Mouse (Mus musculus): ENCODE data around the gene Lypla2.

Lypla2 gene

GRCm38 (mm10) chr4:135954241-135954640 is 18.2 kb downstream of the Lypla2 start:
- in situ Hi-C loops (cut with MboI; ENCODE audit: low pct_unique_long_range_greater_than_20kb in 1 of 2, low sequenced_read_pairs in 2 of 2, unreplicated experiment in 1 of 2) = no loop called here

GRCm38 (mm10) chr4:135953179-135953578 is 19.2 kb downstream of the Lypla2 start:
- in situ Hi-C loops (cut with MboI; ENCODE audit: low pct_unique_long_range_greater_than_20kb in 1 of 2, low sequenced_read_pairs in 2 of 2, unreplicated experiment in 1 of 2) = no loop called here

DNA sequence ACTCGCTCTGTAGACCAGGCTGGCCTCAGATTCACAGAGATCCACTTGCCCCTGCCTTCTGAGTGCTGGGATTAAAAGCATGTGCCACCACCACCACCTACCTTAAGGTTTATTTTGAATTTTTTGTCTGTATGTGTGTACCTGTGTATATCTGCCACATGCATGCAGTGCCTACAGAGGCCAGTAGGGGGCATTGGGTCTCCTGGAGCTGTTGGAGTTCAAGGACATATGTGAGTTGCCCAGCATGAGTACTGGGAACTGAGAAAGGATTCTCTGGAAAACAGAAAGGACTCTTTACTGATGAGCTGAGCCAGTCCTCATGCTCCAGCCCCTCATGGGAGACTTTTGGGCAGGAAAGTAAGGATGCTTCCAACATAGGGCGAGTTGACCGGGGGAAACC is 20.9 kb downstream of the Lypla2 start:
- in situ Hi-C loops (cut with MboI; ENCODE audit: low pct_unique_long_range_greater_than_20kb in 1 of 2, low sequenced_read_pairs in 2 of 2, unreplicated experiment in 1 of 2) = no loop called here

- in situ Hi-C loops (cut with MboI; ENCODE audit: low pct_unique_long_range_greater_than_20kb in 1 of 2, low sequenced_read_pairs in 2 of 2, unreplicated experiment in 1 of 2) = no loop called here
Observed at GRCm38 (mm10) chr4:135950365-135950764, 22.1 kb downstream of the Lypla2 start.

DNA sequence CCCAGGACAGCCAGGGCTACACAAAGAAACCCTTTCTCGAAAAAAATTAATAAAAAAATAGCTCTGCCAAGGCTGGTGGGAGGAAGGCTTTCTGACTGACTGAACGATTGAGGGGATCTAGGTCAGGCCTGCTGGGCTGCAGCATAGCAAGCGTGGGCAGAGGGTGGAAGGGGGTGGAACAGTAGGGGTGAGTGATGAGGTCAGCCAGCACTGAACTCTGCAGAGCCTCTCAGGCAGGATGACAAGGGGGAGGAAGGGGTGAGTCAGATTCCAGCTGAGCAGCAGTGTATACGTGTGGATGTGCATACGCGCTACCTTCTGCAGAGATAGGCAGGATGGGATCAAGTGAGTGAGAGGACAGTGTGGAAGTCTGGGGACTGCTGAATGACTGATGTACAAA is 22.5 kb downstream of the Lypla2 start:
- in situ Hi-C loops (cut with MboI; ENCODE audit: low pct_unique_long_range_greater_than_20kb in 1 of 2, low sequenced_read_pairs in 2 of 2, unreplicated experiment in 1 of 2) = loop anchor here in 1 of 2 experiments (10.0 kb wide), 1 partner anchor 135 kb away; no protein-coding TSS in a partner anchor

DNA sequence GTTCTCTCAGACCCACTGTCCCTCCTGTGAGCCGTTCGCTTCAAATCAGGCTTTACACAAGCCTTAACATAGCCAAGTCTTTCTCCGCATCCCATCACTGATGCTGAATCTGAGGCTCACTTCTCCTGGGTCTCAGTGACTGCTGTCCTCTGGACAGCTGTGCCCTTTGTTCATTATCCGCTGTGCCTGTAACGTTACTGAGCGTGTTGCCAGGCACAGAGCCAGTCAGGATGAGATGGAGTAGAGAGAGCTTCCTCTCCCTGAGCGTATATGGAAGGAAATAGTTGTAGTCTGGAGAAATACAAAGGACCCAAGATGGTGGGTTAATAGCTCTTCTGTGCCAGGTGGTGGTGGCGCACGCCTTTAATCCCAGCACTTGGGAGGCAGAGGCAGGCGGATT is 23.0 kb downstream of the Lypla2 start:
- in situ Hi-C loops (cut with MboI; ENCODE audit: low pct_unique_long_range_greater_than_20kb in 1 of 2, low sequenced_read_pairs in 2 of 2, unreplicated experiment in 1 of 2) = loop anchor here in 1 of 2 experiments (10.0 kb wide), 1 partner anchor 135 kb away; no protein-coding TSS in a partner anchor

DNA sequence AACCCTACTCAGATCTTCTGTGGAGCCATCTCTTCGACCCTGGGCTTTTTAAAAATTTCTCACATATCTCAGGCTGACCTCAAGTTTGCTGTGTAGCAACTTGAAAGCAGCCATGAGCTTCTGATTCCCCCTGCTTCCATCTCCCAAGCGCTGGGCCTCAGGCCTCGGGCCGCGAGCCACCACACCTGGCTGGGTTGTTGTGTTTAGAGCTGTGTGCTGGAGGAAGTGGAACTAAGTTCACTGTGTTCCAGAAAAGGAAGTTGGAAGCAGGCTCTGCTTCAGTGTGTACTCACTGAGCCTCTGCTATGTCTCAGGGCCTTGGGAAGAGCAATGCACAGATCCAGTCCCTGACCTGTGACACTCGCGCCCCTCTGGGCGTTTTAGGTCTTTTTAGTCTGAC is 24.3 kb downstream of the Lypla2 start:
- in situ Hi-C loops (cut with MboI; ENCODE audit: low pct_unique_long_range_greater_than_20kb in 1 of 2, low sequenced_read_pairs in 2 of 2, unreplicated experiment in 1 of 2) = loop anchor here in 1 of 2 experiments (10.0 kb wide), 1 partner anchor 133 kb away; no protein-coding TSS in a partner anchor

DNA sequence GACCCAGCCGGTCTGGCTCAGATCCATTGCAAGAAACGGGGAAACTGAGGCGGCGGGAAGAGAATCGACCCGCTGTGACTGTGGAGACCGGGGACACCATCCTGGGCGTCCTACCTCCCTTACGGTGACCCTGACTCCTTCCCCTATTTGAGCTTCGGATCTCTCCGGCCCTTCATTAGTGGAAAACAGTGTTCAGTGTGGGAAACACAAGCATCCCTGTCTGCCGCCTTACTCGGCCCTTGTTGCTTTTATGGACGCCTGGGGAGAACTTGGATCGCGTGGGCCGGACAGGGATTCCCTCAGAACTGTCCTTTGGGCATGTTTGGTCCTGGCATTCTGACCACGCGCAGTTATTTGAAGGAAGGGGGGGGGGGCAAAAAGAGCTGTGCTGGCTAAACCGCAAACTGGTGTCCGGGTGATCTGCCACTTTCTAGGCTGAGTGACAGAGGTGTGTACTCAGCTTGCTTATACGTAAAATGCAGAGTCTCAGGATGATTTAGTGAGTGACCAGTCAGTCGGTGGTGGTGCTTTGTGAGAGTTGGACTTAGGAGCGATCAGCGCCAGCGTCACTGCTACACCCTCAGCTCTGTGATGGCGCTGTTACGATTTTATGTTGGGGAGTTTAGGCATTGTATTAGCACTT is 25.6 kb downstream of the Lypla2 start:
- in situ Hi-C loops (cut with MboI; ENCODE audit: low pct_unique_long_range_greater_than_20kb in 1 of 2, low sequenced_read_pairs in 2 of 2, unreplicated experiment in 1 of 2) = loop anchor here in 1 of 2 experiments (10.0 kb wide), 1 partner anchor 132 kb away; no protein-coding TSS in a partner anchor

- in situ Hi-C loops (cut with MboI; ENCODE audit: low pct_unique_long_range_greater_than_20kb in 1 of 2, low sequenced_read_pairs in 2 of 2, unreplicated experiment in 1 of 2) = loop anchor here in 1 of 2 experiments (10.0 kb wide), 1 partner anchor 131 kb away; no protein-coding TSS in a partner anchor
Observed at GRCm38 (mm10) chr4:135946278-135946658, 26.2 kb downstream of the Lypla2 start, which contains the start of gene Hmgcl. TSS of gene Hmgcl (plus strand) at chr4:135946448.

- in situ Hi-C loops (cut with MboI; ENCODE audit: low pct_unique_long_range_greater_than_20kb in 1 of 2, low sequenced_read_pairs in 2 of 2, unreplicated experiment in 1 of 2) = loop anchor here in 1 of 2 experiments (10.0 kb wide), 1 partner anchor 131 kb away; no protein-coding TSS in a partner anchor
Observed at GRCm38 (mm10) chr4:135945706-135946105, 26.7 kb downstream of the Lypla2 start.

DNA sequence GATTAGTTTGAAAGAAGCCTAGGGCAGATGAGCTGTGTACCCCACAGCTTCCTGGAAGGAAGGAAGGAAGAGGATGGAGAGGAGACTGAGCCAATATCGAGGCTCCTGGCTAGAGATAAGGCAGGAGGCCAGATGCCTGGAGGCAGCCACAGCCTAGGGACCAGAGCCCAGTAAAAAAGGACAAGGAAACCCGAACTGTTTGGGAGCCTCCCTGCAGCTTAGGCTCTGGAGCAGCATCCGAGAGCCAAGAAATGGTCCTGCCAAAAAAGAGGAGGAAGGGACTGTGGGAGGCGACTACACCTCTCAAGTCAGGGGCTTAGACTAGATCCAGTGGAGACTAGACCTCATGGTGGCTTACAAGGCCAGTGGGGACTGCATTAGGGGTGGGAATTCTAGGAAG is 29.0 kb downstream of the Lypla2 start:
- in situ Hi-C loops (cut with MboI; ENCODE audit: low pct_unique_long_range_greater_than_20kb in 1 of 2, low sequenced_read_pairs in 2 of 2, unreplicated experiment in 1 of 2) = loop anchor here in 1 of 2 experiments (10.0 kb wide), 1 partner anchor 129 kb away; no protein-coding TSS in a partner anchor

GRCm38 (mm10) chr4:135942193-135942592 is 30.2 kb downstream of the Lypla2 start:
- in situ Hi-C loops (cut with MboI; ENCODE audit: low pct_unique_long_range_greater_than_20kb in 1 of 2, low sequenced_read_pairs in 2 of 2, unreplicated experiment in 1 of 2) = loop anchor here in 1 of 2 experiments (10.0 kb wide), 1 partner anchor 127 kb away; no protein-coding TSS in a partner anchor

GRCm38 (mm10) chr4:135941026-135941425 is 31.4 kb downstream of the Lypla2 start:
- in situ Hi-C loops (cut with MboI; ENCODE audit: low pct_unique_long_range_greater_than_20kb in 1 of 2, low sequenced_read_pairs in 2 of 2, unreplicated experiment in 1 of 2) = loop anchor here in 1 of 2 experiments (10.0 kb wide), 1 partner anchor 126 kb away; no protein-coding TSS in a partner anchor

DNA sequence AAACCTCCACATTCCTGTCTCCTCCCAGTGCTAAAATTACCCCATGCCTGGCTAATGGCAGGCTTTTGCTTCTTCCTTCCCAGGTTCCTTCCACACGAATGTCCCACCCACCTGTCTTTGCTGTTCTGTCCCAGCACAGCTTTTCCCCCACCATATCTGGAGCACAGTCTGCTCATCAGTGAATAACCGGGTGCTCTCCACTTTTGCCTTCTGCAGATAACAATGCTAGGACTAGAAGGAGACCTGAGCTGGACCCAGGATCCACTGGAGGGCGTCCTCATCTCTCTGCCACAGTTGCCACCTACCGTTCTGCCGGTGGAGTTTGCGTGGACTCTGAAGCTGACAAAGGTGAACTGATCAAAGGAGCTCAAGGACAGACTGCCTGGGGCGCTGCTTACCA is 33.6 kb downstream of the Lypla2 start:
- in situ Hi-C loops (cut with MboI; ENCODE audit: low pct_unique_long_range_greater_than_20kb in 1 of 2, low sequenced_read_pairs in 2 of 2, unreplicated experiment in 1 of 2) = no loop called here

DNA sequence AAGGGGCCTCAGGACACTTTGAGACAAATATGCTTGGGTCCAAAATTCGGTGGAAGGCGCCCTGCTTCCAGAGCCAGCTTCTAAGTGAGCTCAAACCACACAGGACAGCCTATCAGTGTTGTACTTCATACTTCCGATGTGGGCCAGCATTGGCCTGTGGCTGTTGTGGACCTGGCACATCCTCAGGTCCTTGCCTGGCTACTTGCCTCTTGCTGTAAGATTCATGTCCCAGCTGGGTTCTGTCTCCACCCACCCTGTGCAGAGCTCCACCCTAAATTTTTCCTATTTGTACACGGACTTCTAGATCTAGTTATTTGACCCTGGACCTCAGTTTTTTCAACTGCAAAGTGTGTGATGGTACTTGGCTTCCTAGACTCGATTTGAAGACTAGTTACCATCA is 36.9 kb downstream of the Lypla2 start:
- in situ Hi-C loops (cut with MboI; ENCODE audit: low pct_unique_long_range_greater_than_20kb in 1 of 2, low sequenced_read_pairs in 2 of 2, unreplicated experiment in 1 of 2) = no loop called here

DNA sequence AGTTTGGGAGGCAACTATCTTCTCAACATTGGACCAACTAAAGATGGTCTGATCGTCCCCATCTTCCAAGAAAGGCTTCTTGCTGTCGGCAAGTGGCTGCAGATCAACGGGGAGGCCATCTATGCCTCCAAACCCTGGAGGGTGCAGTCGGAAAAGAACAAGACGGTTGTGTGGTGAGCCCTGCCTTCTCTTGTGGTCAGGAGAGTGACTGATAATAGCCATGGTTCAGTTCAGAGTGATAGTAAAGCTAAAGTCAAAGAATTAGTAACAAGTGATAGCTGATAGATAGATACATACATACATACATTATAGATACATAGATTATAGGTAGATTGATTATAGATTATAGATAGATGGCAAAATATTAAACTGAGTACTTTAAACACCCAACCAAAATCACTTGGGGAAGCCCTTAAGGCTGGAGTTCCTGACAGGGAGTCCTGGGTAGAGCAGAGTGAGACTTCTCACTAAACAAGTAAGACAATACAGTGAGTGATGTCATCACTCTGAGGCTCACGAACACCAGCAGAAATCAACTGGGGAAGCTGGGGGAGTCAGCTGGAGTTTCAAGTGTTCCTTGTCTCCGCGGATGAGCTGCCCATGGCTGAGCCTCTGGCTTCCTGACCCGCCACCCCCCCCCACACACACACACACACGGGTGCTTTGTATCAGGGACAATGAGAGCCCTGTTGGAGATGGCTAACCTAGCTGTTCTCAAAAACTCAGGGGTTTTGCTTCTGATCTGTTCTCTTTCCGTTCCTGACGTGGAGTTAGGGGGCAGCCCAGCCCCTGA is 37.5 kb downstream of the Lypla2 start:
- in situ Hi-C loops (cut with MboI; ENCODE audit: low pct_unique_long_range_greater_than_20kb in 1 of 2, low sequenced_read_pairs in 2 of 2, unreplicated experiment in 1 of 2) = no loop called here

DNA sequence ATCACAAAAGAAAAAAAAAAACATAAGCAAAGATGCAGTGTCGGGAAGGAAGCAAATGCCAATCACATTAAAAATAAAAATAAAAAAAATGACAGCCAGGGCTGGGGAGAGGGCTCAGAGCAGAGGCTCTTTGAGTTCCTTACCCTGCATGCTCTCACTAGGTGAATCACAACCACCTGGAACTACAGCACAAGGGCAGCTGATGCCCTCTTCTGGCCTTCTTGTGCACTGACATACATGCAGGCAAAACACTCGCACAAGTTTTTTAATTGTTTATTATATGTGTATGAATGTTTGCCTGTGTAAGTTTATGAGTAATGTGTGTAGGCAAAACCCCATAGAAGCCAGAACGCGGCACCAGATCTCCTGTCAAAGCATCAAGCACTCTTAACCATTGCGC is 40.6 kb downstream of the Lypla2 start:
- in situ Hi-C loops (cut with MboI; ENCODE audit: low pct_unique_long_range_greater_than_20kb in 1 of 2, low sequenced_read_pairs in 2 of 2, unreplicated experiment in 1 of 2) = no loop called here

DNA sequence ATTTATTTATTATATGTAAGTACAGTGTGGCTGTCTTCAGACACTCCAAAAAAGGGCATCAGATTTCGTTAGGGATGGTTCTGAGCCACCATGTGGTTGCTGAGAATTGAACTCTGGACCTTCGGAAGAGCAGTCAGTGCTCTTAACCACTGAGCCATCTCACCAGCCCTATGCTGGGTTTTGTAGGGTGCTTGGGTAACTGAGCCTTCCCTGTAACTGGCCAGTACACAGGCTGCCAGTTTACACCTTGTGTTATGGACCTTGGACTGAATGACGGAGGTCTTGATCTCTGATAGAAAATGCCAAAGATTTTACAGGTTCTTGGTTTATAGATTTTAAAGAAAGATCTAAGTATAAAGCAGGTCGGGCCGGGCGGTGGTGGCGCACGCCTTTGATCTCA is 42.2 kb downstream of the Lypla2 start:
- in situ Hi-C loops (cut with MboI; ENCODE audit: low pct_unique_long_range_greater_than_20kb in 1 of 2, low sequenced_read_pairs in 2 of 2, unreplicated experiment in 1 of 2) = no loop called here

GRCm38 (mm10) chr4:135929828-135930227 is 42.6 kb downstream of the Lypla2 start:
- in situ Hi-C loops (cut with MboI; ENCODE audit: low pct_unique_long_range_greater_than_20kb in 1 of 2, low sequenced_read_pairs in 2 of 2, unreplicated experiment in 1 of 2) = no loop called here

All from mouse embryonic stem cell (cell line).